14 mouse cellular contexts compared by ENCODE assay signal in genomic region chr9:23127338-23128017, GRCm38 (mm10).
A peak's percentile ranks its signal among the peaks of the same experiment; 100 is the strongest.
DNase-seq lines count a peak whose midpoint lies in the region; ATAC-seq and TF ChIP-seq lines count a peak whose summit lies in the region.
"Had no signal": no experiment of that assay in that cellular context is flagged by ENCODE, and none has a peak within 500 bp of the region (broad histone marks: within the 10 kb centered on the region; RNA-seq: fewer than 3 reads in every experiment).

No protein-coding gene starts in this region.

- WGBS in kidney, postnatal 0 days: 52% methylated on average over 9 of the region's 9 CpGs
- WGBS in embryonic facial prominence, embryonic 10.5 days: 50% methylated on average over 9 of the region's 9 CpGs
- WGBS in hindbrain, embryonic 13.5 days: 36% methylated on average over 9 of the region's 9 CpGs
- WGBS in midbrain, embryonic 14.5 days: 25% methylated on average over 9 of the region's 9 CpGs

- no peak for ATAC-seq in kidney, postnatal 0 days (replicated peaks; ENCODE audit: low FRiP score, low read depth)
- peak; percentile 77 for ATAC-seq in hindbrain, embryonic 13.5 days (ENCODE audit: low FRiP score)
- peak; percentile 63; the same call in 1 of the 2 replicates for ATAC-seq in midbrain, embryonic 14.5 days (ENCODE audit: low FRiP score, low TSS enrichment)
- no peak for ATAC-seq in megakaryocyte progenitor cell, adult 5-6 weeks (replicated peaks; ENCODE audit: poor library complexity)

- peak; percentile 28 for DNase-seq in kidney, postnatal 0 days (ENCODE audit: low spot score)
- DNase-seq in kidney, adult 8-10 months: no peak
- DNase-seq in embryonic facial prominence, embryonic 10.5 days (ENCODE audit: low spot score): no peak
- peak; percentile 79 for DNase-seq in midbrain, embryonic 14.5 days
- no peak for DNase-seq in thymus, postnatal 14 days
- no peak for DNase-seq in urinary bladder, adult 2 months (ENCODE audit: low spot score)
- DNase-seq: cerebellum, adult 11-12 months; kidney, postnatal 25 days; thymus, adult 2 months had no signal

- no peak overlapping the region for H3K4me2 ChIP-seq in kidney, postnatal 0 days (ENCODE audit: low read length)
- no peak overlapping the region for H3K4me2 ChIP-seq in hindbrain, embryonic 13.5 days
- H3K4me2 ChIP-seq in midbrain, embryonic 14.5 days (ENCODE audit: low read length): no peak overlapping the region
- H3K4me2 ChIP-seq: heart, embryonic 15.5 days; liver, embryonic 11.5 days had no signal

- no peaks in the 10 kb centered on the region for H3K36me3 ChIP-seq in kidney, postnatal 0 days (ENCODE audit: insufficient read depth, low read length)
- H3K36me3 ChIP-seq in embryonic facial prominence, embryonic 10.5 days (replicated peaks): no peaks in the 10 kb centered on the region
- H3K36me3 ChIP-seq in hindbrain, embryonic 13.5 days: no peaks in the 10 kb centered on the region
- no peaks in the 10 kb centered on the region for H3K36me3 ChIP-seq in midbrain, embryonic 14.5 days (ENCODE audit: control insufficient read depth, insufficient read depth, low read length)
- H3K36me3 ChIP-seq: heart, embryonic 15.5 days had no signal

- H3K9me3 ChIP-seq in kidney, postnatal 0 days (replicated peaks; ENCODE audit: low read length): no peaks in the 10 kb centered on the region
- H3K9me3 ChIP-seq in embryonic facial prominence, embryonic 10.5 days: no peaks in the 10 kb centered on the region
- no peaks in the 10 kb centered on the region for H3K9me3 ChIP-seq in hindbrain, embryonic 13.5 days
- H3K9me3 ChIP-seq in midbrain, embryonic 14.5 days (ENCODE audit: control insufficient read depth, low read length): no peaks in the 10 kb centered on the region
- H3K9me3 ChIP-seq: heart, embryonic 15.5 days had no signal

- no peaks in the 10 kb centered on the region for H3K27me3 ChIP-seq in kidney, postnatal 0 days (ENCODE audit: insufficient read depth, low read length)
- H3K27me3 ChIP-seq in embryonic facial prominence, embryonic 10.5 days (replicated peaks; ENCODE audit: low read depth, poor library complexity, severe bottlenecking): no peaks in the 10 kb centered on the region
- no peaks in the 10 kb centered on the region for H3K27me3 ChIP-seq in hindbrain, embryonic 13.5 days
- H3K27me3 ChIP-seq in midbrain, embryonic 14.5 days (ENCODE audit: control insufficient read depth, insufficient read depth, low read length): no peaks in the 10 kb centered on the region
- H3K27me3 ChIP-seq: CH12.LX; heart, embryonic 15.5 days had no signal

- no peaks in the 10 kb centered on the region; the same call in 1 of the 2 replicates for H3K4me1 ChIP-seq in kidney, postnatal 0 days (replicated peaks; ENCODE audit: insufficient read depth, low read length)
- peaks cover 52% of the 10 kb centered on the region for H3K4me1 ChIP-seq in embryonic facial prominence, embryonic 10.5 days
- H3K4me1 ChIP-seq in hindbrain, embryonic 13.5 days (replicated peaks): peaks cover 24% of the 10 kb centered on the region
- peaks cover 16% of the 10 kb centered on the region for H3K4me1 ChIP-seq in midbrain, embryonic 14.5 days (ENCODE audit: control insufficient read depth, insufficient read depth, low read length)

- H3K4me3 ChIP-seq in kidney, postnatal 0 days (replicated peaks; ENCODE audit: low read depth, low read length): no peak overlapping the region
- no peak overlapping the region for H3K4me3 ChIP-seq in embryonic facial prominence, embryonic 10.5 days
- no peak overlapping the region for H3K4me3 ChIP-seq in hindbrain, embryonic 13.5 days
- no peak overlapping the region for H3K4me3 ChIP-seq in midbrain, embryonic 14.5 days (replicated peaks; ENCODE audit: low read depth, low read length)
- H3K4me3 ChIP-seq: heart, embryonic 15.5 days had no signal

- no peak overlapping the region for H3K9ac ChIP-seq in kidney, postnatal 0 days (ENCODE audit: low read depth, low read length)
- no peak overlapping the region for H3K9ac ChIP-seq in hindbrain, embryonic 13.5 days
- no peak overlapping the region for H3K9ac ChIP-seq in midbrain, embryonic 14.5 days (replicated peaks; ENCODE audit: low read length)
- H3K9ac ChIP-seq: heart, embryonic 15.5 days had no signal

- no peak overlapping the region for H3K27ac ChIP-seq in kidney, postnatal 0 days
- 0 out of 2 replicates have a peak overlapping the region, but pooled peaks have one; percentile 16 for H3K27ac ChIP-seq in embryonic facial prominence, embryonic 10.5 days (replicated peaks)
- peak overlapping the region; percentile 70 for H3K27ac ChIP-seq in hindbrain, embryonic 13.5 days
- H3K27ac ChIP-seq in midbrain, embryonic 14.5 days (replicated peaks; ENCODE audit: low read depth, low read length): peak overlapping the region; percentile 65
- H3K27ac ChIP-seq: heart, embryonic 15.5 days had no signal

- no peak for TF ChIP-seq CTCF in kidney, postnatal 0 days (IDR thresholded peaks at IDR 0.05; ENCODE audit: low read depth)

Comparison
In these comparisons a context has a peak if more than half of its experiments do, and no peak if none do; other contexts are left out.
1. DNase-seq: peak in kidney, postnatal 0 days (single experiment) and midbrain, embryonic 14.5 days (single experiment); none in kidney, adult 8-10 months (0 of 2), embryonic facial prominence, embryonic 10.5 days (single experiment), thymus, postnatal 14 days (single experiment) and urinary bladder, adult 2 months (single experiment).
2. ATAC-seq: peak in hindbrain, embryonic 13.5 days (single experiment) and midbrain, embryonic 14.5 days (single experiment); none in kidney, postnatal 0 days (single experiment) and megakaryocyte progenitor cell, adult 5-6 weeks (single experiment).